Mouse (Mus musculus): ENCODE results near the gene Pou4f2. TPM values are rescaled to one million over a fixed set of nuclear protein-coding genes. Genes with fewer than 3 reads are reported as not detected.

Gene Pou4f2
- not detected in 2 replicates for polyA plus RNA-seq (2014; fragmentation: Nextera tagmentation; extraction: Ambion mirVana)

DNA sequence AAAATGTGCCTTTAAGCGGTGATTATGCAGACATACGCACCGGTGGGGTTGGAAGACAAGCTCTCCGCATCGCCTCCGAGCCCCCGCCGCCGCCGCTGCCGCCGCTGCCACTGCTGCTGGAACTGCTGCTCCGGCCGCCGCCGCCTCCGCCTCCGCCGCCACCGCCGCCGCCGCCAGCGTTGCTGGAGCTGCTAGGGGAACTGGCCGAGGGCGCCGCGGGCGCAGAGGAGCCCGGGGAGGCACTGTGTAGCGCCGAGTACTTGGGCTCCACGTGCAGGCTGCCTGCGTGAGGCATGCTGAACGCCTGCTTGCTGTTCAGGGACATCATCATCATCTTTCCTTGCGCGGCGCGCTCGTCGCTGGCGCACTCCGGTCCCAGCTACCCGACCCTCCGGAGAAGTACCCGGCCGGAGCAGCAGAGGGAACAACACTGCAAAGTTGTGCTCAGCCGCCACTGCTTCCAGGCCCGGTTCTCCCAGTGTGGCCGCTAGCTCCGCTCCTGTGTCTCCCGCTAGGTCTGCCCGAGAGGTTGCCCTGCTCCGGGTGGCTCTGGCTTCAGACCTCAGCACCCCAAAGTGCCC is at the start of gene Pou4f2:
Pou4f2 (minus strand) TSS at position 575 of the 581 bp plus-strand sequence.
- peak within 1 kb of the TSS; percentile 32 for H3K4me3 ChIP-seq (ENCODE audit: low read depth, low read length)
- peak within 1 kb of the TSS; percentile 29; the same call in 1 of the 2 replicates for H3K9ac ChIP-seq (ENCODE audit: low read length)
- H3K27ac ChIP-seq (ENCODE audit: low read depth, low read length): no peak within 1 kb of the TSS
- ATAC-seq (peak; percentile 68), DNase-seq (ENCODE audit: low spot score) (peak; percentile 61)
- H3K9me3 ChIP-seq (replicated peaks; ENCODE audit: control insufficient read depth, low read length): no peaks in the 10 kb centered on the region
- no peaks in the 10 kb centered on the region for H3K4me1 ChIP-seq (ENCODE audit: control insufficient read depth, insufficient read depth, low read length)
- WGBS: 0% methylated on average over 49 of the region's 54 CpGs
- peaks cover 85% of the 10 kb centered on the region for H3K27me3 ChIP-seq (replicated peaks; ENCODE audit: control insufficient read depth, insufficient read depth, low read length)
- no peaks in the 10 kb centered on the region for H3K36me3 ChIP-seq (ENCODE audit: control insufficient read depth, insufficient read depth, low read length)
- peak within 1 kb of the TSS; percentile 69 for H3K4me2 ChIP-seq (ENCODE audit: low read length)

DNA sequence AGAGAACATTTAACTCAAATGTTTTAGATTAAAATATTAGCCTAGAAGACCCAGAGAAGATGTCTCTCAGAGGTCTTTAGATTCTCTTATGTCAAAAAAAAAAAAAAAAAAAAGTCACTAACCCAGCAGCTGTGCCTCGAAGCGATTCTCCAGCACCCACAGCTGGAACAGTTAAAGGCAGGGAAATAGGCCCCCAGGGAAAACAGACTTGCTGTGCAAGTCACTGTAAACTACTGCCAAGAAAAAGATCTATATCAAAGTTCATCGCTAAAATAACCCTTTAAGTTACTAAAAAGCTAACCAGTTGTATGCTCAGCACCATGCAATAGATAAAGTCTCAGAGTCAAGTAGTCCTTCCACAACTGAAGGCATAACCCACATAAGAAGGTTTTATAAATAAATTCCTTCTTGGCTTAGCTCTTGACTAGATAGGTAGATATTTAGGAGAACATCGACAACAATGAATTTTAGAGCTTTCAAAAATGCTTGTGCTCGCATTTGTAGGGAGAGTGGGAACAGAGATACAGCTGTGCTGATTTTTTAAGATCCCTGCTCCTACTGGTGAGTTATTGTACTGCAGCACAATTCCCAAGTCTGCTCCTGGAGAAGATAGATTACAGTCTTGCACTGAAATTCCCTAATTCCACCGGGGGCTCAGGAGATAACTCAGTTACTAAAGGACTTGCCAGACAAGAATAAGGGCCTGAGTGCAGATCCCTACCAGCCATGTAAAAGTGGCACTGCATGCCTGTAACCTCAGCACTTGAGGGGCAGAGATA is 40.8 kb upstream of the Pou4f2 start:
- H3K27ac ChIP-seq (ENCODE audit: low read depth, low read length): no peak overlapping the region
- no peaks in the 10 kb centered on the region for H3K36me3 ChIP-seq (ENCODE audit: control insufficient read depth, insufficient read depth, low read length)
- no peak overlapping the region for H3K9ac ChIP-seq (ENCODE audit: low read length)
- peak; percentile 50 for DNase-seq (ENCODE audit: low spot score)
- WGBS: 66% methylated on average over 6 of the region's 6 CpGs
- no peak overlapping the region for H3K4me3 ChIP-seq (ENCODE audit: low read depth, low read length)
- no peak overlapping the region for H3K4me2 ChIP-seq (ENCODE audit: low read length)
- H3K27me3 ChIP-seq (replicated peaks; ENCODE audit: control insufficient read depth, insufficient read depth, low read length): no peaks in the 10 kb centered on the region
- no peaks in the 10 kb centered on the region for H3K9me3 ChIP-seq (replicated peaks; ENCODE audit: control insufficient read depth, low read length)
- no peak for ATAC-seq
- H3K4me1 ChIP-seq (ENCODE audit: control insufficient read depth, insufficient read depth, low read length): no peaks in the 10 kb centered on the region

GRCm38 (mm10) chr8:78467889-78468288 is 31.4 kb upstream of the Pou4f2 start:
- Histone ChIP-seq H3K27me3 (replicated peaks; ENCODE audit: control insufficient read depth, insufficient read depth, low read length) (no peaks in the 10 kb centered on the region), H3K4me2 (ENCODE audit: low read length) (no peak overlapping the region), H3K4me1 (ENCODE audit: control insufficient read depth, insufficient read depth, low read length) (no peaks in the 10 kb centered on the region), H3K36me3 (ENCODE audit: control insufficient read depth, insufficient read depth, low read length) (no peaks in the 10 kb centered on the region), H3K4me3 (ENCODE audit: low read depth, low read length) (no peak overlapping the region), H3K9me3 (replicated peaks; ENCODE audit: control insufficient read depth, low read length) (no peaks in the 10 kb centered on the region), H3K9ac (ENCODE audit: low read length) (no peak overlapping the region), H3K27ac (ENCODE audit: low read depth, low read length) (no peak overlapping the region)
- ATAC-seq: no peak
- 90% methylated on average over 2 of the region's 2 CpGs for WGBS
- peak; percentile 9 for DNase-seq (ENCODE audit: low spot score)

DNA sequence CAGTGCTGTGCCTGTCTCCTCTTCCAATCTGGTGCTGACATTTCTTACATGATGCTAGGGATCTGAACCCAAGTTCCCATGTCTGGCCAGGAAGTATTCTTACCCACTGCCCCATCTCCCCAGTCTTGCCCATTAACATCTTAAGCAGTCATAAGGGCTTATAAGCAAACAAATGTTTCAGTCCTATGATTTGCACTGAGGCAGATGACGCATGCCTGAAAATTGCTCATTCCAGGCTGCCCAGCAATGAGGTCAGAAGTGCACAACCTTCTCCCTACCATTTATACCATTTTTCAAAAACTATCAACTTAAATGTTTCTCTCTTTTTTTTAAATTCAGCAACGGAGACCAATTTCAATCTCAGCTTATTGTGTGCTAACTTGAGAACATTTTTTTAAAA is 27.5 kb upstream of the Pou4f2 start:
- Histone ChIP-seq H3K36me3 (ENCODE audit: control insufficient read depth, insufficient read depth, low read length) (no peaks in the 10 kb centered on the region), H3K4me2 (ENCODE audit: low read length) (no peak overlapping the region), H3K27me3 (replicated peaks; ENCODE audit: control insufficient read depth, insufficient read depth, low read length) (no peaks in the 10 kb centered on the region), H3K9me3 (replicated peaks; ENCODE audit: control insufficient read depth, low read length) (no peaks in the 10 kb centered on the region), H3K4me1 (ENCODE audit: control insufficient read depth, insufficient read depth, low read length) (no peaks in the 10 kb centered on the region), H3K27ac (ENCODE audit: low read depth, low read length) (no peak overlapping the region), H3K9ac (ENCODE audit: low read length) (no peak overlapping the region), H3K4me3 (ENCODE audit: low read depth, low read length) (no peak overlapping the region)
- ATAC-seq: no peak
- no peak for DNase-seq (ENCODE audit: low spot score)
- WGBS: 92% methylated on average over 2 of the region's 2 CpGs

DNA sequence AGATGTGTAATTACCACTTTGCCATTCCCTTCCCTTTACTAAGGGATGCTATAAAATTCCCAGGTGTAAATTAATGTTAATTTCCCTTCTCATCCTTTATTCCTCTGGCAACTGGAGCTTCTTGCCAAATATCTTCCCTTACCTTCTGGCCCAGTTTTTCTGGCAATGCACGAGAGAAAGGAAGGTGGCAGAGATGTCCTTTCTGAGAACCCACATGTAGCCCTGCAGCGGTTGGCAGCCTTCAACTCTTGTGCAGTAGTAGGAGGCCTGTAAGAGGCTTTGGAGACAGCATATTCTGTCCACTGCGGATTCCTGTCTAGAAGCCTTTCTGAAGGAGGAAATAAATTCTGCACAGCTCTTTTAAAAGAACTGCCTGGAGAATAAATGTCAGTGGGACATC is 20.0 kb upstream of the Pou4f2 start:
- ATAC-seq: no peak
- whole genome bisulfite sequencing: 75% methylated on average over 3 of the region's 3 CpGs
- no peak overlapping the region for H3K4me3 ChIP-seq (ENCODE audit: low read depth, low read length)

GRCm38 (mm10) chr8:78442781-78443180 is 6.3 kb upstream of the Pou4f2 start:
- Histone ChIP-seq H3K4me2 (ENCODE audit: low read length) (no peak overlapping the region), H3K27me3 (replicated peaks; ENCODE audit: control insufficient read depth, insufficient read depth, low read length) (peaks cover 43% of the 10 kb centered on the region), H3K9ac (ENCODE audit: low read length) (no peak overlapping the region), H3K36me3 (ENCODE audit: control insufficient read depth, insufficient read depth, low read length) (no peaks in the 10 kb centered on the region), H3K4me3 (ENCODE audit: low read depth, low read length) (no peak overlapping the region), H3K27ac (ENCODE audit: low read depth, low read length) (no peak overlapping the region), H3K4me1 (ENCODE audit: control insufficient read depth, insufficient read depth, low read length) (no peaks in the 10 kb centered on the region), H3K9me3 (replicated peaks; ENCODE audit: control insufficient read depth, low read length) (no peaks in the 10 kb centered on the region)
- no peak for ATAC-seq
- WGBS: 80% methylated on average over 1 of the region's 1 CpGs
- no peak for DNase-seq (ENCODE audit: low spot score)

More for the DNA sequence above, 20.0 kb upstream of the Pou4f2 start:
- H3K9me3 ChIP-seq (replicated peaks; ENCODE audit: control insufficient read depth, low read length): no peaks in the 10 kb centered on the region
- H3K27ac ChIP-seq (ENCODE audit: low read depth, low read length): no peak overlapping the region
- no peaks in the 10 kb centered on the region for H3K4me1 ChIP-seq (ENCODE audit: control insufficient read depth, insufficient read depth, low read length)
- no peaks in the 10 kb centered on the region for H3K27me3 ChIP-seq (replicated peaks; ENCODE audit: control insufficient read depth, insufficient read depth, low read length)
- no peak overlapping the region for H3K9ac ChIP-seq (ENCODE audit: low read length)
- no peak overlapping the region for H3K4me2 ChIP-seq (ENCODE audit: low read length)
- H3K36me3 ChIP-seq (ENCODE audit: control insufficient read depth, insufficient read depth, low read length): no peaks in the 10 kb centered on the region
- DNase-seq (ENCODE audit: low spot score): no peak

DNA sequence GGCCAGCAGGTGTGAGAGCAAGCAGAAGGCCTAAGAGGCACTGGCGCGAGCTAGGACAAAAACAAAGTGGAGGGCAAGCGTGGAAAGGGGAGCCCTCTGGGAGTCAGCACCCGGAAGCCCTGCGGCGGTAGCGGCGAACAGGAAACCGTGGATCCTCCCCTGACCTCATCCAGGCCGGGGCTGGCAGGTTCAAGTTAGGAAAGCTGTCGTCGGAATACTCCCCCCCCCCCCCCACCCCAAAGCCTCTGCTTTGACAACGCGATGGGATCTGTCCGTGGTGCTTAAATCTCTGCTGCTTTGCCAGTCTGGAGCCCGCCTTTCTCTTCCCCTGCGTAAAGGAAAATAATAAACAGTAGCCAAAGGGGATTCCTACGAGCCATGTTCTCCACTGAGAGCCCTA is 1.7 kb upstream of the Pou4f2 start:
- ATAC-seq (no peak), DNase-seq (ENCODE audit: low spot score) (peak; percentile 47)
- Histone ChIP-seq H3K4me2 (ENCODE audit: low read length) (peak overlapping the region; percentile 8; the same call in 1 of the 2 replicates), H3K27me3 (replicated peaks; ENCODE audit: control insufficient read depth, insufficient read depth, low read length) (peaks cover 83% of the 10 kb centered on the region), H3K4me3 (ENCODE audit: low read depth, low read length) (no peak overlapping the region), H3K9ac (ENCODE audit: low read length) (no peak overlapping the region), H3K27ac (ENCODE audit: low read depth, low read length) (no peak overlapping the region), H3K4me1 (ENCODE audit: control insufficient read depth, insufficient read depth, low read length) (no peaks in the 10 kb centered on the region), H3K36me3 (ENCODE audit: control insufficient read depth, insufficient read depth, low read length) (no peaks in the 10 kb centered on the region), H3K9me3 (replicated peaks; ENCODE audit: control insufficient read depth, low read length) (no peaks in the 10 kb centered on the region)
- WGBS: 1% methylated on average over 18 of the region's 18 CpGs

DNA sequence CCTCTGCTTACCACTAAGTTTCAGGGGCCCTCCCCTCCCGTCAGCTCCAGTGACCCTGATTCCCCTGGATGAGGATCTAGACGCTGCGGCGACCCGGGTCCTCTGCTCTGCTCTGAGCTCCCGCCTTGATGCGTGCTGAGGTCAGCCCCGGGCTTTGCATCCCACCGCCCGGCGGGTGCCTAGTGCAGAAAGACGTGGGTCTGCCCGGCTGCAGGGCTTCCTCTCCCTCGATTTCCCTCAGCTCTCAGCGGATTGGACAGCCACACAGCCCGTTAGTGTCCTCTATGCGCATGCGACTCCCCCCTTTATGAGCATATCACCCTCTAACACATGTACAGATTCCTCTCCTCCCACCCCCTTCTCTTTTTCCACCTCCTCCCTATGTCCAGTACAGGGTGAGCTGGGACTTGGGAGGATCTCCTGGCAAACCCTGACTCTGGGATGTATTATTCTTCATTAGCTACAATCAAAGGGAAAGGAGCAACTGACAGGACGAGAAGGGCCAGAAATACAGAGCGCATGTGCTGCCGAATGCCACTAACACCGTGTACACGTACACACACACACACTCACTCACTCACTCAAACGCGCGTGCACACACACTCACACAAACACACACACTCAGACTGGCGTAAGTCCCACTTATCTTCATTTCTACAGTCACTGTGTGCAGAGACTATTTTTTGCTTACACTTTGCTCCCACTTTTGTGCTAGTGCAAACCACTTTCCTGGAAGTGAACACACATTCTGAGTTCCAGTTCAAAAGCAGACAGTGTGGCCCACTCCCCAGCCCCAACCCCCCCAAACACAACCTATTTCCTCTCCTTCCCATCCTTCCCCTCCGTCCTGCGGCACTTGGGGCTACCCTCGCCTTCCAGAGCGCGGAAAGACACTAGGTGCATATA is 948 bp upstream of the Pou4f2 start:
- WGBS: 1% methylated on average over 32 of the region's 32 CpGs
- Histone ChIP-seq H3K27ac (ENCODE audit: low read depth, low read length) (no peak overlapping the region), H3K4me1 (ENCODE audit: control insufficient read depth, insufficient read depth, low read length) (no peaks in the 10 kb centered on the region), H3K4me3 (ENCODE audit: low read depth, low read length) (peak overlapping the region; percentile 32), H3K4me2 (ENCODE audit: low read length) (peak overlapping the region; percentile 69), H3K9ac (ENCODE audit: low read length) (no peak overlapping the region), H3K36me3 (ENCODE audit: control insufficient read depth, insufficient read depth, low read length) (no peaks in the 10 kb centered on the region), H3K27me3 (replicated peaks; ENCODE audit: control insufficient read depth, insufficient read depth, low read length) (peaks cover 84% of the 10 kb centered on the region), H3K9me3 (replicated peaks; ENCODE audit: control insufficient read depth, low read length) (no peaks in the 10 kb centered on the region)
- ATAC-seq: peak; percentile 21; the same call in 1 of the 2 replicates
- DNase-seq (ENCODE audit: low spot score): no peak

Data from forebrain, embryonic 14.5 days (tissue).